Mouse (Mus musculus): ENCODE results near the gene Olfr1279. TPM values are rescaled to one million over a fixed set of nuclear protein-coding genes. Genes with fewer than 3 reads are reported as not detected.
"Not testable (repeated sequence)": the region's sequence is repeated elsewhere in the genome, so short reads cannot be mapped to it uniquely, and the experiment has no call there.

Gene Olfr1279
- polyA plus RNA-seq, 1 experiment: not detected

DNA sequence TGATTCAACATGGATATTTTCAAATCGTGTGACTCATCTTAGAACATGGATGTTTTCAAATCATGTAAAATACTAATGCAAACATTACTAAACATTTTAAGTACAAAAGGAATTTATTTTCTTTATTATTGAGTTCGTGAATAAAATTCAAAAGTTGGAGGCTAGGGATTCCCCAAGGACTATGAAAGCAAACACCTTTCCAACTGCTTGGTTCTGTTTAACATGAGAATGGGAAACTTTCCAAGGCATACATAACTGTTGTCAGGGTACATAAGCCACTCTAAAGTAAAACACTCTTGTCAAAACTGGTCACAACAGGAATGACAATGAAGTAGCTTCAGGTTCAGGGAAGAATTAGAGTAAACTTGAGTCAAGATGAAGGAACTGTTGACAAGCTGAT lies 25.8 kb downstream of the Olfr1279 start, which contains the start of gene Olfr1281:
TSS of gene Olfr1281 (plus strand) at position 301 of the 400 bp plus-strand sequence.
- H3K9ac ChIP-seq (ENCODE audit: low read depth, poor library complexity, severe bottlenecking): no peak within 1 kb of the TSS
- TF ChIP-seq POLR2A (IDR thresholded peaks at IDR 0.05; ENCODE audit: insufficient read depth, low read length) (no peak), CTCF (IDR thresholded peaks at IDR 0.05; ENCODE audit: low read depth, low read length) (no peak), EP300 (IDR thresholded peaks at IDR 0.05; ENCODE audit: insufficient read depth, low read depth, low read length) (no peak)
- no peaks in the 10 kb centered on the region for H3K27me3 ChIP-seq (ENCODE audit: control insufficient read depth, insufficient read depth, low read length, poor library complexity, severe bottlenecking)
- no peak within 1 kb of the TSS for H3K4me3 ChIP-seq (ENCODE audit: low read depth, low read length)
- no peaks in the 10 kb centered on the region for H3K9me3 ChIP-seq (replicated peaks; ENCODE audit: control insufficient read depth, insufficient read depth, low read length, poor library complexity, severe bottlenecking)
- H3K4me1 ChIP-seq (ENCODE audit: control insufficient read depth, insufficient read depth, low read length): no peaks in the 10 kb centered on the region
- no peaks in the 10 kb centered on the region for H3K36me3 ChIP-seq (ENCODE audit: control insufficient read depth, insufficient read depth, low read length, poor library complexity, severe bottlenecking)
- no peak within 1 kb of the TSS for H3K27ac ChIP-seq (ENCODE audit: insufficient read depth, low read length)

GRCm38 (mm10) chr2:111333721-111334120 lies 33.3 kb downstream of the Olfr1279 start:
- not testable (repeated sequence) for H3K36me3 ChIP-seq (ENCODE audit: control insufficient read depth, insufficient read depth, low read length, poor library complexity, severe bottlenecking); H3K9ac ChIP-seq (ENCODE audit: low read depth, poor library complexity, severe bottlenecking); H3K27me3 ChIP-seq (ENCODE audit: control insufficient read depth, insufficient read depth, low read length, poor library complexity, severe bottlenecking); H3K9me3 ChIP-seq (replicated peaks; ENCODE audit: control insufficient read depth, insufficient read depth, low read length, poor library complexity, severe bottlenecking); H3K4me1 ChIP-seq (ENCODE audit: control insufficient read depth, insufficient read depth, low read length); H3K4me3 ChIP-seq (ENCODE audit: low read depth, low read length); H3K27ac ChIP-seq (ENCODE audit: insufficient read depth, low read length)

DNA sequence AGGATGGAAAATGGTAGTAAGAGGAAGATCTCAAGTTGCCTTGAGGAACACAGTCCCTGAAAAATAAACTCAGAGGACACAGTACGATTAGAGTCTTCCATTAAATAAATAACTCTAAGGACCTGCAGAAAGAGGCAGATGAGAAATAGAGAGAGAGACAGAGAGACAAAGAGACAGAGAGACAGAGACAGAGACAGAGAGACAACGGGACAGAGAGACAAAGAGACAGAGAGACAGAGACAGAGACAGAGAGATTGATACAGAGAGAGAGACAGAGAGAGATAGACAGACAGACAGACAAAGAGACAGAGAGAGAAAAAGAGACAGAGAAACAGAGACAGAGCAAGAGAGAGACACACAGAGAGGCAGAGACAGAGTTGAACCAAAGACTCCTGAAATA lies 35.5 kb downstream of the Olfr1279 start, which contains the start of gene Olfr1282:
TSS of gene Olfr1282 (minus strand) at position 101 of the 400 bp plus-strand sequence.
- no peaks in the 10 kb centered on the region for H3K9me3 ChIP-seq (replicated peaks; ENCODE audit: control insufficient read depth, insufficient read depth, low read length, poor library complexity, severe bottlenecking)
- no peaks in the 10 kb centered on the region for H3K36me3 ChIP-seq (ENCODE audit: control insufficient read depth, insufficient read depth, low read length, poor library complexity, severe bottlenecking)
- TF ChIP-seq EP300 (IDR thresholded peaks at IDR 0.05; ENCODE audit: insufficient read depth, low read depth, low read length) (no peak), CTCF (IDR thresholded peaks at IDR 0.05; ENCODE audit: low read depth, low read length) (no peak), POLR2A (IDR thresholded peaks at IDR 0.05; ENCODE audit: insufficient read depth, low read length) (no peak)
- H3K27me3 ChIP-seq (ENCODE audit: control insufficient read depth, insufficient read depth, low read length, poor library complexity, severe bottlenecking): no peaks in the 10 kb centered on the region
- no peak within 1 kb of the TSS for H3K4me3 ChIP-seq (ENCODE audit: low read depth, low read length)
- H3K4me1 ChIP-seq (ENCODE audit: control insufficient read depth, insufficient read depth, low read length): no peaks in the 10 kb centered on the region
- H3K9ac ChIP-seq (ENCODE audit: low read depth, poor library complexity, severe bottlenecking): no peak within 1 kb of the TSS
- no peak within 1 kb of the TSS for H3K27ac ChIP-seq (ENCODE audit: insufficient read depth, low read length)

Other genes starting within 250 kb of the Olfr1279 start
- gene Gm13941, start 194.7 kb upstream of the Olfr1279 start, polyA plus RNA-seq (2011; ENCODE audit: insufficient read depth, insufficient read length, low read depth, missing spikeins): not detected in 2 replicates
- not detected in 2 replicates for gene Gm15130, start 147.7 kb upstream of the Olfr1279 start, polyA plus RNA-seq (2011; ENCODE audit: insufficient read depth, insufficient read length, low read depth, missing spikeins)
- gene 4930430A15Rik, start 71.0 kb upstream of the Olfr1279 start, polyA plus RNA-seq (2011; ENCODE audit: insufficient read depth, insufficient read length, low read depth, missing spikeins): not detected in 2 replicates
- gene Olfr1275, start 65.3 kb upstream of the Olfr1279 start, polyA plus RNA-seq (2011; ENCODE audit: insufficient read depth, insufficient read length, low read depth, missing spikeins): not detected in 2 replicates
- gene Olfr1276, start 46.1 kb upstream of the Olfr1279 start, polyA plus RNA-seq (2011; ENCODE audit: insufficient read depth, insufficient read length, low read depth, missing spikeins): not detected in 2 replicates
- not detected in 2 replicates for gene Olfr1277, start 26.5 kb upstream of the Olfr1279 start, polyA plus RNA-seq (2011; ENCODE audit: insufficient read depth, insufficient read length, low read depth, missing spikeins)
- gene Olfr1278, start 10.5 kb upstream of the Olfr1279 start, polyA plus RNA-seq (2011; ENCODE audit: insufficient read depth, insufficient read length, low read depth, missing spikeins): not detected in 2 replicates
- not detected in 2 replicates for gene Olfr1280, start 13.4 kb downstream of the Olfr1279 start, polyA plus RNA-seq (2011; ENCODE audit: insufficient read depth, insufficient read length, low read depth, missing spikeins)
- not detected in 2 replicates for gene Olfr1281, start 25.9 kb downstream of the Olfr1279 start, polyA plus RNA-seq (2011; ENCODE audit: insufficient read depth, insufficient read length, low read depth, missing spikeins)
- gene Olfr1282, start 35.4 kb downstream of the Olfr1279 start, polyA plus RNA-seq (2011; ENCODE audit: insufficient read depth, insufficient read length, low read depth, missing spikeins): not detected in 2 replicates
- gene Olfr1283, start 66.2 kb downstream of the Olfr1279 start, polyA plus RNA-seq (2011; ENCODE audit: insufficient read depth, insufficient read length, low read depth, missing spikeins): not detected in 2 replicates
- not detected in 2 replicates for gene Olfr1284, start 74.9 kb downstream of the Olfr1279 start, polyA plus RNA-seq (2011; ENCODE audit: insufficient read depth, insufficient read length, low read depth, missing spikeins)
- gene Olfr1286, start 122.5 kb downstream of the Olfr1279 start, polyA plus RNA-seq (2011; ENCODE audit: insufficient read depth, insufficient read length, low read depth, missing spikeins): not detected in 2 replicates
- gene Olfr1287, start 148.5 kb downstream of the Olfr1279 start, polyA plus RNA-seq (2011; ENCODE audit: insufficient read depth, insufficient read length, low read depth, missing spikeins): not detected in 2 replicates
- not detected in 2 replicates for gene Olfr1288, start 173.5 kb downstream of the Olfr1279 start, polyA plus RNA-seq (2011; ENCODE audit: insufficient read depth, insufficient read length, low read depth, missing spikeins)
- gene Olfr1289, start 180.2 kb downstream of the Olfr1279 start, polyA plus RNA-seq (2011; ENCODE audit: insufficient read depth, insufficient read length, low read depth, missing spikeins): not detected in 2 replicates
- gene Olfr1290, start 193.2 kb downstream of the Olfr1279 start, polyA plus RNA-seq (2011; ENCODE audit: insufficient read depth, insufficient read length, low read depth, missing spikeins): not detected in 2 replicates
- not detected in 2 replicates for gene Olfr1291-ps1, start 196.5 kb downstream of the Olfr1279 start, polyA plus RNA-seq (2011; ENCODE audit: insufficient read depth, insufficient read length, low read depth, missing spikeins)
- gene Olfr1293-ps, start 224.6 kb downstream of the Olfr1279 start, polyA plus RNA-seq (2011; ENCODE audit: insufficient read depth, insufficient read length, low read depth, missing spikeins): not detected in 2 replicates
- not detected in 2 replicates for gene Olfr1294, start 239.7 kb downstream of the Olfr1279 start, polyA plus RNA-seq (2011; ENCODE audit: insufficient read depth, insufficient read length, low read depth, missing spikeins)

Measured in ES-Bruce4 (cell line).